Mouse (Mus musculus) megakaryocyte, embryonic 14.5 days (primary cell): ENCODE measurements at regions not wholly inside any gene's neighbourhood (a gene's known extent, or its start where the extent isn't known, plus 50 kb on each side); places are given as distances from the start of the nearest gene placed in this dataset.

ENCODE experiments used
- FLI1 ChIP-seq: IDR thresholded peaks from 2 replicates; pipeline ENCODE4 v1.6.1; 2012; ENCODE audit warnings: low read length, inconsistent platforms, mixed read lengths
- GATA1 ChIP-seq: IDR thresholded peaks from 3 replicates; pipeline ENCODE4 v1.6.1; 2012; ENCODE audit warnings: mixed read lengths, low read length, inconsistent platforms, borderline replicate concordance

DNA sequence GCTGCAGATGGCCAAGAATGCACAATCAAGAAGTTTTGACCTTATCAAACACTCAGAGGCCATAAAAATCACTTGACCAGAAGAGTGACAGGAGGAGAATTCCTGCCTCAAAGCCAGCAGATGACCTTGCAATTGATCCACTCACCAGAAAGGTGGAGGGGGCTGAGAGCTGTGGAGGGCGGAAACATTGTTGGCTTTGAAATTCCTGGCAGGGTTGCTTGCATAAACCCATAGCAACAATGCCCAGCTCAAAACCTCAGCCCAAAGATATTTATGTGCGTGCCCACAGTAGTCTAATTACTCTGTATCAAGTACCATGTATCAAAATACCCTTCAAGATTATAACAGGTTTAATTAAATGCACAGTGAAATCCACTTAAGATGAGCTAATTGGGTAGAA is 197.0 kb upstream of the Tenm4 start:
- TF ChIP-seq GATA1 (no peak), FLI1 (no peak)
